Mouse (Mus musculus) testis, adult 2 months (tissue): ENCODE results near the gene Znrf4.

Source experiments
- CTCF ChIP-seq: fragments of 200-500 bp; IDR thresholded peaks from 2 replicates; pipeline ENCODE4 v1.5.1; 2012; ENCODE audit warnings: low read depth, mild to moderate bottlenecking, inconsistent platforms, low read length, moderate library complexity; ENCODE audit not compliant: control insufficient read depth, insufficient read depth, insufficient replicate concordance
- POLR2A ChIP-seq: fragments of 200-500 bp; IDR thresholded peaks from 2 replicates; pipeline ENCODE4 v1.6.1; 2012; ENCODE audit warnings: low read depth, mild to moderate bottlenecking, inconsistent platforms, low read length, moderate library complexity; ENCODE audit not compliant: control insufficient read depth

- TF ChIP-seq CTCF: no peak
- TF ChIP-seq POLR2A: no peak
These were observed 34.9 kb downstream of the Znrf4 start for GRCm38 (mm10) chr17:56477191-56477818.
